Mouse (Mus musculus): ENCODE measurements around the gene Serf1. TPM values are rescaled to one million over a fixed set of nuclear protein-coding genes. Genes with fewer than 3 reads are reported as not detected.

Serf1 gene
- polyA plus RNA-seq (2015; fragmentation: Nextera tagmentation; extraction: Ambion mirVana) = 117 and 125 TPM in 2 replicates

- Histone ChIP-seq H3K9me3 (no peaks in the 10 kb centered on the region), H3K36me3 (no peaks in the 10 kb centered on the region), H3K27me3 (no peaks in the 10 kb centered on the region; the same call in 1 of the 2 replicates), H3K4me1 (peaks cover 20% of the 10 kb centered on the region), H3K9ac (peak within 1 kb of the TSS; percentile 75), H3K4me2 (peak within 1 kb of the TSS; percentile 84), H3K4me3 (peak within 1 kb of the TSS; percentile 87), H3K27ac (peak within 1 kb of the TSS; percentile 80)
- peak; percentile 82 for ATAC-seq (ENCODE audit: borderline replicate concordance, extremely low read depth, low FRiP score, low TSS enrichment)
- WGBS = under 1% methylated on average over 76 of the region's 76 CpGs
Observed at GRCm38 (mm10) chr13:100107652-100108472, at the start of gene Serf1. Gene Serf1, plus strand, starts transcription at chr13:100108012.

- Histone ChIP-seq H3K4me2 (no peak overlapping the region), H3K36me3 (peaks cover 66% of the 10 kb centered on the region), H3K4me1 (no peaks in the 10 kb centered on the region), H3K9ac (no peak overlapping the region), H3K27me3 (no peaks in the 10 kb centered on the region), H3K9me3 (no peaks in the 10 kb centered on the region), H3K4me3 (no peak overlapping the region), H3K27ac (no peak overlapping the region)
- peak; percentile 23; the same call in 1 of the 2 replicates for ATAC-seq (ENCODE audit: borderline replicate concordance, extremely low read depth, low FRiP score, low TSS enrichment)
- WGBS = 51% methylated on average over 3 of the region's 3 CpGs
Observed at GRCm38 (mm10) chr13:100063936-100064335, 43.9 kb upstream of the Serf1 start.

- peaks cover 57% of the 10 kb centered on the region for H3K36me3 ChIP-seq
- 77% methylated on average over 6 of the region's 6 CpGs for WGBS
- H3K27me3 ChIP-seq = no peaks in the 10 kb centered on the region
- no peak overlapping the region for H3K9ac ChIP-seq
- no peak overlapping the region for H3K27ac ChIP-seq
- no peak overlapping the region for H3K4me2 ChIP-seq
- H3K9me3 ChIP-seq = no peaks in the 10 kb centered on the region
- H3K4me1 ChIP-seq = no peaks in the 10 kb centered on the region
- no peak overlapping the region for H3K4me3 ChIP-seq
- ATAC-seq (ENCODE audit: borderline replicate concordance, extremely low read depth, low FRiP score, low TSS enrichment) = no peak
Observed at GRCm38 (mm10) chr13:100067821-100068220, 40.0 kb upstream of the Serf1 start.

GRCm38 (mm10) chr13:100071473-100071872 is 36.3 kb upstream of the Serf1 start:
- H3K27ac ChIP-seq = no peak overlapping the region
- H3K4me3 ChIP-seq = no peak overlapping the region
- H3K27me3 ChIP-seq = no peaks in the 10 kb centered on the region
- 82% methylated on average over 8 of the region's 8 CpGs for WGBS
- peaks cover 66% of the 10 kb centered on the region for H3K36me3 ChIP-seq
- no peak overlapping the region for H3K9ac ChIP-seq
- no peaks in the 10 kb centered on the region for H3K4me1 ChIP-seq
- H3K4me2 ChIP-seq = no peak overlapping the region
- ATAC-seq (ENCODE audit: borderline replicate concordance, extremely low read depth, low FRiP score, low TSS enrichment) = no peak
- H3K9me3 ChIP-seq = no peaks in the 10 kb centered on the region

GRCm38 (mm10) chr13:100098808-100099207 is 9.0 kb upstream of the Serf1 start:
- no peak overlapping the region for H3K9ac ChIP-seq
- H3K4me2 ChIP-seq = no peak overlapping the region
- H3K4me1 ChIP-seq = peaks cover 12% of the 10 kb centered on the region
- WGBS = 82% methylated on average over 6 of the region's 6 CpGs
- ATAC-seq (ENCODE audit: borderline replicate concordance, extremely low read depth, low FRiP score, low TSS enrichment) = no peak
- peaks cover 45% of the 10 kb centered on the region for H3K36me3 ChIP-seq
- H3K9me3 ChIP-seq = no peaks in the 10 kb centered on the region
- H3K27ac ChIP-seq = no peak overlapping the region
- H3K4me3 ChIP-seq = no peak overlapping the region
- H3K27me3 ChIP-seq = no peaks in the 10 kb centered on the region

GRCm38 (mm10) chr13:100103052-100103658 is 4.7 kb upstream of the Serf1 start:
- no peaks in the 10 kb centered on the region; the same call in 1 of the 2 replicates for H3K27me3 ChIP-seq
- peak overlapping the region; percentile 84 for H3K9ac ChIP-seq
- H3K4me2 ChIP-seq = peak overlapping the region; percentile 74
- H3K4me3 ChIP-seq = peak overlapping the region; percentile 89
- H3K9me3 ChIP-seq = no peaks in the 10 kb centered on the region
- H3K36me3 ChIP-seq = peaks cover 7% of the 10 kb centered on the region; the same call in 1 of the 2 replicates
- 4% methylated on average over 15 of the region's 15 CpGs for WGBS
- peak overlapping the region; percentile 87 for H3K27ac ChIP-seq
- peaks cover 19% of the 10 kb centered on the region for H3K4me1 ChIP-seq
- no peak for ATAC-seq (ENCODE audit: borderline replicate concordance, extremely low read depth, low FRiP score, low TSS enrichment)

GRCm38 (mm10) chr13:100103748-100104254 is 4.0 kb upstream of the Serf1 start, which contains the start of gene Bdp1:
Gene Bdp1, minus strand, starts transcription at chr13:100104070.
- Histone ChIP-seq H3K9ac (peak within 1 kb of the TSS; percentile 84), H3K36me3 (peaks cover 2% of the 10 kb centered on the region; the same call in 1 of the 2 replicates), H3K4me3 (peak within 1 kb of the TSS; percentile 89), H3K9me3 (no peaks in the 10 kb centered on the region), H3K27ac (peak within 1 kb of the TSS; percentile 87), H3K4me2 (peak within 1 kb of the TSS; percentile 74), H3K4me1 (peaks cover 23% of the 10 kb centered on the region), H3K27me3 (no peaks in the 10 kb centered on the region; the same call in 1 of the 2 replicates)
- WGBS = 0% methylated on average over 44 of the region's 44 CpGs
- peak; percentile 78 for ATAC-seq (ENCODE audit: borderline replicate concordance, extremely low read depth, low FRiP score, low TSS enrichment)

GRCm38 (mm10) chr13:100112218-100112972 is 4.6 kb downstream of the Serf1 start:
- H3K9me3 ChIP-seq = no peaks in the 10 kb centered on the region
- ATAC-seq (ENCODE audit: borderline replicate concordance, extremely low read depth, low FRiP score, low TSS enrichment) = no peak
- WGBS = 39% methylated on average over 5 of the region's 5 CpGs
- H3K36me3 ChIP-seq = 0 out of 2 replicates have a peak, but pooled peaks cover 3% of the 10 kb centered on the region
- H3K4me2 ChIP-seq = no peak overlapping the region
- H3K27ac ChIP-seq = no peak overlapping the region
- no peaks in the 10 kb centered on the region for H3K27me3 ChIP-seq
- H3K4me3 ChIP-seq = no peak overlapping the region
- peaks cover 11% of the 10 kb centered on the region; the same call in 1 of the 2 replicates for H3K4me1 ChIP-seq
- H3K9ac ChIP-seq = no peak overlapping the region

GRCm38 (mm10) chr13:100123970-100124369 is 16.2 kb downstream of the Serf1 start:
- H3K4me2 ChIP-seq = peak overlapping the region; percentile 73
- no peaks in the 10 kb centered on the region for H3K9me3 ChIP-seq
- no peaks in the 10 kb centered on the region for H3K27me3 ChIP-seq
- H3K4me3 ChIP-seq = peak overlapping the region; percentile 100
- H3K36me3 ChIP-seq = peaks cover 22% of the 10 kb centered on the region
- no peak for ATAC-seq (ENCODE audit: borderline replicate concordance, extremely low read depth, low FRiP score, low TSS enrichment)
- 71% methylated on average over 3 of the region's 3 CpGs for WGBS
- H3K27ac ChIP-seq = no peak overlapping the region
- peaks cover 7% of the 10 kb centered on the region; the same call in 1 of the 2 replicates for H3K4me1 ChIP-seq
- H3K9ac ChIP-seq = no peak overlapping the region

GRCm38 (mm10) chr13:100124423-100125257 is 16.8 kb downstream of the Serf1 start, which contains the start of gene Smn1:
Gene Smn1, plus strand, starts transcription at chr13:100124852.
- Histone ChIP-seq H3K9ac (peak within 1 kb of the TSS; percentile 91), H3K4me1 (peaks cover 7% of the 10 kb centered on the region; the same call in 1 of the 2 replicates), H3K36me3 (peaks cover 26% of the 10 kb centered on the region), H3K4me3 (peak within 1 kb of the TSS; percentile 100), H3K4me2 (peak within 1 kb of the TSS; percentile 73), H3K9me3 (no peaks in the 10 kb centered on the region), H3K27me3 (no peaks in the 10 kb centered on the region), H3K27ac (0 out of 2 replicates have a peak within 1 kb of the TSS, but pooled peaks have one; percentile 50)
- ATAC-seq (ENCODE audit: borderline replicate concordance, extremely low read depth, low FRiP score, low TSS enrichment) = peak; percentile 97
- WGBS = 4% methylated on average over 42 of the region's 42 CpGs
